Mouse (Mus musculus): ENCODE measurements at regions not wholly inside any gene's neighbourhood (a gene's known extent, or its start where the extent isn't known, plus 50 kb on each side); places are given as distances from the start of the nearest gene placed in this dataset.

- DNase-seq (ENCODE audit: low read depth, low spot score) = no peak
These were observed 54.4 kb upstream of the Olfm4 start for GRCm38 (mm10) chr14:79929451-79929850.

- DNase-seq (ENCODE audit: low read depth, low spot score) = no peak
These were observed 56.7 kb upstream of the Olfm4 start for GRCm38 (mm10) chr14:79927161-79927560.

- no peak for DNase-seq (ENCODE audit: low read depth, low spot score)
These were observed 66.7 kb upstream of the Olfm4 start for GRCm38 (mm10) chr14:79916960-79917848.

- no peak for DNase-seq (ENCODE audit: low read depth, low spot score)
These were observed 68.9 kb upstream of the Olfm4 start for GRCm38 (mm10) chr14:79914966-79915365.

GRCm38 (mm10) chr14:79913315-79913714 is 70.6 kb upstream of the Olfm4 start:
- no peak for DNase-seq (ENCODE audit: low read depth, low spot score)

- DNase-seq (ENCODE audit: low read depth, low spot score) = no peak
These were observed 71.3 kb upstream of the Olfm4 start for GRCm38 (mm10) chr14:79912610-79913009.

- DNase-seq (ENCODE audit: low read depth, low spot score) = no peak
These were observed 76.1 kb upstream of the Olfm4 start for GRCm38 (mm10) chr14:79907761-79908160.

- no peak for DNase-seq (ENCODE audit: low read depth, low spot score)
These were observed 78.3 kb upstream of the Olfm4 start for GRCm38 (mm10) chr14:79905574-79905973.

GRCm38 (mm10) chr14:79902355-79902754 is 81.5 kb upstream of the Olfm4 start:
- DNase-seq (ENCODE audit: low read depth, low spot score) = no peak

- DNase-seq (ENCODE audit: low read depth, low spot score) = no peak
These were observed 85.6 kb upstream of the Olfm4 start for GRCm38 (mm10) chr14:79898240-79898639.

GRCm38 (mm10) chr14:79893241-79893640 is 90.6 kb upstream of the Olfm4 start:
- no peak for DNase-seq (ENCODE audit: low read depth, low spot score)

- no peak for DNase-seq (ENCODE audit: low read depth, low spot score)
These were observed 93.2 kb upstream of the Olfm4 start for GRCm38 (mm10) chr14:79890682-79891081.

- no peak for DNase-seq (ENCODE audit: low read depth, low spot score)
These were observed 93.6 kb upstream of the Olfm4 start for GRCm38 (mm10) chr14:79890280-79890679.

GRCm38 (mm10) chr14:79883487-79883886 is 100.4 kb upstream of the Olfm4 start:
- no peak for DNase-seq (ENCODE audit: low read depth, low spot score)

- no peak for DNase-seq (ENCODE audit: low read depth, low spot score)
These were observed 102.2 kb upstream of the Olfm4 start for GRCm38 (mm10) chr14:79881726-79882125.

GRCm38 (mm10) chr14:79880065-79880755 is 103.7 kb upstream of the Olfm4 start:
- no peak for DNase-seq (ENCODE audit: low read depth, low spot score)

- no peak for DNase-seq (ENCODE audit: low read depth, low spot score)
These were observed 104.4 kb upstream of the Olfm4 start for GRCm38 (mm10) chr14:79879333-79880035.

GRCm38 (mm10) chr14:79878285-79879019 is 105.4 kb upstream of the Olfm4 start:
- no peak for DNase-seq (ENCODE audit: low read depth, low spot score)

GRCm38 (mm10) chr14:79873062-79873461 is 102.0 kb upstream of the Pcdh8 start:
- peak; percentile 50 for DNase-seq (ENCODE audit: low read depth, low spot score)

GRCm38 (mm10) chr14:79872430-79872829 is 101.3 kb upstream of the Pcdh8 start:
- no peak for DNase-seq (ENCODE audit: low read depth, low spot score)

- no peak for DNase-seq (ENCODE audit: low read depth, low spot score)
These were observed 98.2 kb upstream of the Pcdh8 start for GRCm38 (mm10) chr14:79869325-79869724.

GRCm38 (mm10) chr14:79856245-79856644 is 85.1 kb upstream of the Pcdh8 start:
- DNase-seq (ENCODE audit: low read depth, low spot score) = no peak

Data from skeletal muscle tissue, adult 2 months (tissue).